Comparison of ENCODE assay signal across 1 mouse cellular context in the genomic region with DNA sequence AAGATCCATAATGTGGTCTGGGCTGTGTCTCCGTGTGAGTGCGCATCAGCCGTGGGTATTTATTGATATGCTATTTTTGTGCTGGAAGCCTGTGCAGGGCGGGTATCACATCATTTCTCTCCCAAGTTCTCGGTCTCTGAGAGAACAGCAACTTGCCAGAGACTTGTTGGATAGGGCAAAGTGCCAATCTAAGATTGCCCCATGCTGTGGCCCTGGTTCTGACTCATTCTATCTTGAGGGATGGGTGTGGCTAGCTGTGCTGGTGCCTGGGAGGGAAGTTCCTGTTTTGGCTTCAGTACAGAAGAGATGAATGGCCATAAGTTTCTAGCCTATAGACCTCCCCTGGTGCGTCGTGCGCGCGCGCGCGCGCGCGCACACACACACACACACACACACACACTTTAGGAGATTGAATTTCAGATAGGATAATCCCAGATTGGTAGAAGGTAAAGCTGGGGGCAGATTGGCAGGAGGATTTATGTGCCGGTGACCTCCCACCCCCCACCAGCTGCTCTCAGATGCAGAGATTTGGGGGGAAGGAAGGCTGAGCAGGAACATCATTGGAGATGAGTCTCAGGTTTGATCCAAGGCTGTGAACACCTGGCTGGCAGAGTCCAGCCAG.
TF ChIP-seq lines count a peak whose summit lies in the region.

No protein-coding gene starts in this region.

TF ChIP-seq in MEL, 35 proteins besides CTCF, POLR2A, EP300 and RAD21 (continued from another document):
- TF ChIP-seq ZC3H11A (IDR thresholded peaks at IDR 0.05; ENCODE audit: low read depth, low read length) (no peak), POLR2AphosphoS5 (IDR thresholded peaks at IDR 0.05; ENCODE audit: borderline replicate concordance, low read depth, low read length) (no peak)
